Mouse (Mus musculus) MEL (cell line): ENCODE results near the gene Mprip.

Experiments used
- E2F4 ChIP-seq: IDR thresholded peaks from 2 replicates; pipeline ENCODE4 v1.6.1; 2011; ENCODE audit warnings: low read depth, low read length, improper control_type of control experiment, borderline replicate concordance
- USF1 ChIP-seq: IDR thresholded peaks from 2 replicates; pipeline ENCODE4 v1.6.1; 2014; ENCODE audit warnings: low read depth, mild to moderate bottlenecking, inconsistent platforms, low read length, improper control_type of control experiment, moderate library complexity
- ZC3H11A ChIP-seq: IDR thresholded peaks from 2 replicates; pipeline ENCODE4 v1.6.1; 2012; ENCODE audit warnings: low read depth, mild to moderate bottlenecking, inconsistent platforms, low read length, improper control_type of control experiment

GRCm38 (mm10) chr11:59787199-59787781, 126.2 kb downstream of the Mprip start, which contains the start of gene Pld6:
- TF ChIP-seq E2F4 (no peak), ZC3H11A (no peak), USF1 (peak; percentile 86)
